Mouse (Mus musculus) intestine, embryonic 14.5 days (tissue): ENCODE results near the gene Smpd1. TPM values are rescaled to one million over a fixed set of nuclear protein-coding genes. Genes with fewer than 3 reads are reported as not detected.
A peak's percentile ranks its signal among the peaks of the same experiment; 100 is the strongest.

ENCODE experiments used
- ATAC-seq: fragments of 200-750 bp; cut with Nextera tagmentation; replicated peaks from 2 replicates; pipeline ENCODE4 v1.8.0; 2017; ENCODE audit warnings: low read depth, moderate number of reproducible peaks, moderate TSS enrichment, moderate library complexity; ENCODE audit not compliant: low FRiP score, low TSS enrichment
- DNase-seq: peaks from one replicate; pipeline ENCODE4 v3.0.0-alpha.2; 2018; ENCODE audit warnings: low spot score
- H3K27ac ChIP-seq: fragments of 300-500 bp; sonication (generic); 2 replicates; pipeline ENCODE4 v1.5.1; 2014; ENCODE audit warnings: low read depth, mild to moderate bottlenecking, control low read depth
- H3K27me3 ChIP-seq: fragments of 300-500 bp; sonication (generic); replicated peaks from 2 replicates; pipeline ENCODE4 v1.6.1; 2014; ENCODE audit warnings: low read length, control low read depth; ENCODE audit not compliant: control insufficient read depth, insufficient read depth
- H3K36me3 ChIP-seq: fragments of 300-500 bp; sonication (generic); 2 replicates; pipeline ENCODE4 v1.6.1; 2014; ENCODE audit warnings: low read length, control low read depth; ENCODE audit not compliant: control insufficient read depth, insufficient read depth
- H3K4me1 ChIP-seq: fragments of 300-500 bp; sonication (generic); replicated peaks from 2 replicates; pipeline ENCODE4 v1.6.1; 2014; ENCODE audit warnings: low read length, control low read depth, mixed read lengths; ENCODE audit not compliant: control insufficient read depth, insufficient read depth
- H3K4me2 ChIP-seq: fragments of 300-500 bp; sonication (generic); 2 replicates; pipeline ENCODE4 v1.6.1; 2014; ENCODE audit warnings: low read length
- H3K4me3 ChIP-seq: fragments of 300-500 bp; sonication (generic); 2 replicates; pipeline ENCODE4 v1.5.1; 2014; ENCODE audit warnings: low read depth, low read length, control low read depth, mixed read lengths
- H3K9ac ChIP-seq: fragments of 300-500 bp; sonication (generic); 2 replicates; pipeline ENCODE4 v1.6.1; 2014; ENCODE audit warnings: mild to moderate bottlenecking, low read length
- H3K9me3 ChIP-seq: fragments of 300-500 bp; sonication (generic); 2 replicates; pipeline ENCODE4 v1.6.1; 2016; ENCODE audit warnings: low read length, control low read depth; ENCODE audit not compliant: control insufficient read depth
- WGBS: fragments of 180-500 bp; shearing (Covaris S2); extraction: QIAGEN DNeasy Blood & Tissue Kit; methylation state at CpG from one replicate; pipeline ENCODE4 v1.1.7; 2014; 5-methylcytosine and 5-hydroxymethylcytosine counted together
- polyA plus RNA-seq: library from polyadenylated mRNA; unstranded; fragments of >200 nt; fragmentation: Nextera tagmentation; extraction: Ambion mirVana; gene quantifications from 2 replicates; pipeline ENCODE4 v1.2.1, GENCODE M21; 2014

Gene Smpd1
- polyA plus RNA-seq, 1 experiment from 2014 or later: 36.1 TPM

GRCm38 (mm10) chr7:105568583-105568982 is 14.4 kb downstream of the Smpd1 start:
- 26% methylated on average over 7 of the region's 7 CpGs for WGBS
- Histone ChIP-seq H3K4me3 (no peak overlapping the region), H3K4me2 (no peak overlapping the region), H3K9me3 (no peaks in the 10 kb centered on the region), H3K9ac (no peak overlapping the region), H3K27ac (no peak overlapping the region), H3K4me1 (peaks cover 8% of the 10 kb centered on the region), H3K27me3 (no peaks in the 10 kb centered on the region), H3K36me3 (peaks cover 51% of the 10 kb centered on the region)
- DNase-seq: no peak
- ATAC-seq: peak; percentile 47

GRCm38 (mm10) chr7:105568988-105569471 is 14.9 kb downstream of the Smpd1 start:
- WGBS: 5% methylated on average over 6 of the region's 6 CpGs
- H3K36me3 ChIP-seq: peaks cover 51% of the 10 kb centered on the region
- peak; percentile 78 for ATAC-seq

GRCm38 (mm10) chr7:105569512-105570496 is 15.6 kb downstream of the Smpd1 start:
- no peak overlapping the region for H3K4me3 ChIP-seq
- no peak for ATAC-seq
- H3K27me3 ChIP-seq: no peaks in the 10 kb centered on the region
- 36% methylated on average over 12 of the region's 12 CpGs for WGBS
- peak overlapping the region; percentile 16; the same call in 1 of the 2 replicates for H3K27ac ChIP-seq
- H3K4me1 ChIP-seq: peaks cover 8% of the 10 kb centered on the region
- H3K9me3 ChIP-seq: no peaks in the 10 kb centered on the region
- no peak overlapping the region for H3K4me2 ChIP-seq
- H3K9ac ChIP-seq: no peak overlapping the region
- no peak for DNase-seq
- H3K36me3 ChIP-seq: peaks cover 46% of the 10 kb centered on the region

More at GRCm38 (mm10) chr7:105568988-105569471, 14.9 kb downstream of the Smpd1 start:
- Histone ChIP-seq H3K27ac (no peak overlapping the region), H3K4me2 (no peak overlapping the region), H3K4me3 (no peak overlapping the region), H3K4me1 (peaks cover 8% of the 10 kb centered on the region), H3K9ac (no peak overlapping the region), H3K9me3 (no peaks in the 10 kb centered on the region), H3K27me3 (no peaks in the 10 kb centered on the region)
- peak; percentile 62 for DNase-seq

GRCm38 (mm10) chr7:105570756-105571155 is 16.6 kb downstream of the Smpd1 start:
- H3K36me3 ChIP-seq: peaks cover 38% of the 10 kb centered on the region
- no peaks in the 10 kb centered on the region for H3K9me3 ChIP-seq
- H3K27ac ChIP-seq: no peak overlapping the region
- H3K9ac ChIP-seq: no peak overlapping the region
- H3K4me1 ChIP-seq: peaks cover 8% of the 10 kb centered on the region
- H3K4me3 ChIP-seq: no peak overlapping the region
- ATAC-seq (no peak), DNase-seq (no peak)
- no peaks in the 10 kb centered on the region for H3K27me3 ChIP-seq
- WGBS: 81% methylated on average over 4 of the region's 4 CpGs
- H3K4me2 ChIP-seq: no peak overlapping the region

- H3K36me3 ChIP-seq: peaks cover 20% of the 10 kb centered on the region
- peaks cover 14% of the 10 kb centered on the region for H3K4me1 ChIP-seq
- no peak overlapping the region for H3K27ac ChIP-seq
- H3K9ac ChIP-seq: no peak overlapping the region
- H3K4me2 ChIP-seq: no peak overlapping the region
- ATAC-seq (no peak), DNase-seq (no peak)
- H3K27me3 ChIP-seq: no peaks in the 10 kb centered on the region
- H3K9me3 ChIP-seq: no peaks in the 10 kb centered on the region
- H3K4me3 ChIP-seq: no peak overlapping the region
- WGBS: 92% methylated on average over 8 of the region's 8 CpGs
Measured at GRCm38 (mm10) chr7:105572949-105573348, 18.8 kb downstream of the Smpd1 start.

- no peaks in the 10 kb centered on the region for H3K9me3 ChIP-seq
- no peaks in the 10 kb centered on the region for H3K27me3 ChIP-seq
- WGBS: 85% methylated on average over 4 of the region's 4 CpGs
- peaks cover 8% of the 10 kb centered on the region for H3K4me1 ChIP-seq
- DNase-seq (no peak), ATAC-seq (no peak)
- H3K4me3 ChIP-seq: no peak overlapping the region
- H3K36me3 ChIP-seq: peaks cover 20% of the 10 kb centered on the region
- no peak overlapping the region for H3K9ac ChIP-seq
- no peak overlapping the region for H3K4me2 ChIP-seq
- no peak overlapping the region for H3K27ac ChIP-seq
Measured at GRCm38 (mm10) chr7:105574537-105574936, 20.4 kb downstream of the Smpd1 start.

GRCm38 (mm10) chr7:105576166-105576748 is 22.1 kb downstream of the Smpd1 start:
- Histone ChIP-seq H3K9me3 (no peaks in the 10 kb centered on the region), H3K4me2 (no peak overlapping the region), H3K36me3 (peaks cover 20% of the 10 kb centered on the region), H3K4me1 (peaks cover 6% of the 10 kb centered on the region), H3K27me3 (no peaks in the 10 kb centered on the region), H3K9ac (no peak overlapping the region), H3K27ac (no peak overlapping the region), H3K4me3 (no peak overlapping the region)
- WGBS: 66% methylated on average over 3 of the region's 3 CpGs
- DNase-seq (no peak), ATAC-seq (no peak)

- DNase-seq (no peak), ATAC-seq (no peak)
- Histone ChIP-seq H3K27me3 (no peaks in the 10 kb centered on the region), H3K4me2 (no peak overlapping the region), H3K36me3 (peaks cover 18% of the 10 kb centered on the region), H3K9me3 (no peaks in the 10 kb centered on the region), H3K9ac (no peak overlapping the region), H3K4me3 (no peak overlapping the region), H3K27ac (no peak overlapping the region), H3K4me1 (peaks cover 6% of the 10 kb centered on the region)
- WGBS: 91% methylated on average over 6 of the region's 6 CpGs
Measured at GRCm38 (mm10) chr7:105577377-105577871, 23.3 kb downstream of the Smpd1 start.
